Mouse (Mus musculus): ENCODE results near the gene Selenom. TPM values are rescaled to one million over a fixed set of nuclear protein-coding genes. Genes with fewer than 3 reads are reported as not detected.

Gene Selenom
- polyA plus RNA-seq, 1 experiment = 24.5 TPM

DNA sequence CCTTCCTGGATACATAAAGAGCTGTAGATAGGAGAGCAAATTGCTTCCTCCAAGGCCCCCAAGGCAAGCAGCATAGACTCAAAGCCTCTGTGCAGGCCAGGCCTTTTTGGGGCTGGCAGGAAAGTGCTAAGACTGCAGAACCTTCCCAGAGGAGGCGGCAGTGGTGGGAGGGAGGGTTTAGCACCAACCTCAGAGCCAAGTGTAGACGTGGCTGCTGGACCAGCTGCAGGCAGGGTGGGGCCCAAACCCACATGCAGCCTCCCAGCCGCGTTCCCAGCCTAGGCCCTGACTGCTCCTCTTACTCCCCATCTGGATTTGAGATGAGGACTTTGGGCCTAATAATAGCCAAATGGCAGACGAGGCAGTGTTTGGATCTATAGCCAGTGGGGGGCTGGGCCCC is 28.5 kb downstream of the Selenom start:
- no peak overlapping the region for H3K27ac ChIP-seq (ENCODE audit: insufficient read depth, low read depth, low read length)
- H3K4me3 ChIP-seq (ENCODE audit: insufficient read depth, low read length) = no peak overlapping the region
- TF ChIP-seq CTCF (IDR thresholded peaks at IDR 0.05; ENCODE audit: low read depth, low read length) = no peak
- no peak for TF ChIP-seq POLR2A (IDR thresholded peaks at IDR 0.05; ENCODE audit: borderline replicate concordance, low read depth, low read length)
- peaks cover 16% of the 10 kb centered on the region for H3K4me1 ChIP-seq (ENCODE audit: control insufficient read depth, insufficient read depth, low read length)

DNA sequence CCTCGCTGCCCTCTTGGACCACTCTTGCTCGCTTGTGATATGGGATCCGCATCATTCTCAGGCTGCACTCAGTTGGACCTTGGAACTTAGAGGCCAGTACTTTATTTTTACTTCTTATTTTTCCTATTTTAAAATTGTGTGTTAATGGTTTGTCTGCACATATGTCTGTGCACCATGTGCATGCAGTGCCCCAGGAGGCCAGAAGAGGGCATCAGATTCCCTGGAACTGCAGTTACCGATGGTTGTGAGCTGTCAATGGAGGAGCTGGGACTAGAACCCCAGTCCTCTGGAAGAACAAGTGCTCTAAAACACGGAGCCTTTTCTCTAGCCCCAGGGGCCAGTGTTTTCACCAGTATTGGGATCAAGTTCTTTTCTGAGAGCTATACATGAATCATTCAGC is 29.9 kb downstream of the Selenom start:
- peaks cover 14% of the 10 kb centered on the region for H3K4me1 ChIP-seq (ENCODE audit: control insufficient read depth, insufficient read depth, low read length)
- H3K27ac ChIP-seq (ENCODE audit: insufficient read depth, low read depth, low read length) = no peak overlapping the region
- H3K4me3 ChIP-seq (ENCODE audit: insufficient read depth, low read length) = no peak overlapping the region
- no peak for TF ChIP-seq CTCF (IDR thresholded peaks at IDR 0.05; ENCODE audit: low read depth, low read length)
- no peak for TF ChIP-seq POLR2A (IDR thresholded peaks at IDR 0.05; ENCODE audit: borderline replicate concordance, low read depth, low read length)

DNA sequence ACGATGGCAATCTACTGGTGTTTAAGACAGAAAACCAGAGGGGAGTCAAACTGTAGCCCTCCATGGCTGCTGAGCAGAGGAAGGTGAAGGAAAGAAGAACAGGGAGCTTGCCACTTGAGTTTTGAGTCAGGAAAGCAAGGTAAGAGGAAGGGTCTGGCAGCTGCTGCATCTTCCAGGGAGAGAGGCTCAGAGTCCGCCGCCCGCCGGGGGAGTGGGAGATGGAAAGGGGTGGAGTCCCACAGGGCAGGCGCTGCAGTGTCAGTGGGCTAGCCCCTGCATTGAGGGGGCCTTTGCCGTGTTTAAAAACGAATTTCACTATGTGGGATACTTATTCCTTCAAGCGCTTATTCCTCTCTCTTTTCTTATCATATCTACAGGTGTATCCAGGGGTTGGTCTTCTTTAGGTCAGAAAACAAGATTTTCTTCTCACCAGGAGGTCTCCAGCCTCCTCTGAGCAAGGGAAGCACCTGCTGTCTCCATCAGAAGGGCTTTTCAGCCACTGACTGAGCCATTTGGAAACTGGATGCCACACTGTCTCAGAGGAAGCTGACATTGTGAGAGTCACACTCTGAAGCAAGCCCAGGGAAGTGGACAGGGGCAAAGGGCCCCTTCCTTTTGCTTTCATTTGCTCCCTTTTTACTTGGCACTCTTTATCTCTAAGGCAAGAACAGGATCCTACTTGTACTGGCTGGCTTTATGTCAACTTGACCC is 31.2 kb downstream of the Selenom start:
- no peak for TF ChIP-seq CTCF (IDR thresholded peaks at IDR 0.05; ENCODE audit: low read depth, low read length)
- TF ChIP-seq POLR2A (IDR thresholded peaks at IDR 0.05; ENCODE audit: borderline replicate concordance, low read depth, low read length) = no peak
- Histone ChIP-seq H3K4me3 (ENCODE audit: insufficient read depth, low read length) (no peak overlapping the region), H3K4me1 (ENCODE audit: control insufficient read depth, insufficient read depth, low read length) (peaks cover 14% of the 10 kb centered on the region), H3K27ac (ENCODE audit: insufficient read depth, low read depth, low read length) (no peak overlapping the region)

DNA sequence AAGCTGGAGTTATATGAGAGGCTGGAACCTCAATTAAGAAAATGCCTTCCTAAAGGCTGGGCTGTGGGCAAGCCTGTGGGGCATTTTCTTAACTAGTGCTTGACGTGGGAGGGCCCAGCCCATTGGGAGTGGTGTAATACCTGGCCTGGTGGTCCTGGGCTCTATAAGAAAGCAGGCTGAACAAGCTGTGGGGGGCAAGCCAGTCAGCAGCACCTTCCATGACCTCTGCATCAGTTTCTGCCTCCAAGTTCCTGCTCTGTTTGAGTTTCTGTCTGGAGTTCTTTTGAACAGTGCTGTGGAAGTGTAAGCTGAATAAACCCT is 31.7 kb downstream of the Selenom start:
- TF ChIP-seq CTCF (IDR thresholded peaks at IDR 0.05; ENCODE audit: low read depth, low read length) = no peak
- no peak for TF ChIP-seq POLR2A (IDR thresholded peaks at IDR 0.05; ENCODE audit: borderline replicate concordance, low read depth, low read length)
- no peak overlapping the region for H3K27ac ChIP-seq (ENCODE audit: insufficient read depth, low read depth, low read length)
- peaks cover 14% of the 10 kb centered on the region for H3K4me1 ChIP-seq (ENCODE audit: control insufficient read depth, insufficient read depth, low read length)

DNA sequence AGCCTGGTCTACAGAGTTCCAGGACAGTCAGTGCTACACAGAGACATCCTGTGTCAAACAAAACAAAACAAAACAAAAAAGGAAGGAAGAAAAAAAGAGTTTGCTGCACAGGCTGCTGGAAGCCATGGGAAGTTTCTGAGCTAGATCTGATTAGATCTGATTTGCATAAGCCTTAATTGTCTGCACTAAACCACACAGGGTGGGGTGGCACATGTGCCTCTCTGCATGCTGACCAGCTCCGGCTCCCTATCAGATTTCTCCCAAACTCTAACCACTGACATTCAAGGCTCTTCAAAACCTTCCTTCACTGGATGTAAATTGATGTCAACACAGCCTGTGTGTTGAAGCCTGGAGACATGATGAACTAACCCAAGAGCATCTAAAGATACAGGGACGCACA is 32.6 kb downstream of the Selenom start:
- no peak overlapping the region for H3K4me3 ChIP-seq (ENCODE audit: insufficient read depth, low read length)
- peaks cover 14% of the 10 kb centered on the region for H3K4me1 ChIP-seq (ENCODE audit: control insufficient read depth, insufficient read depth, low read length)
- TF ChIP-seq CTCF (IDR thresholded peaks at IDR 0.05; ENCODE audit: low read depth, low read length) (no peak), POLR2A (IDR thresholded peaks at IDR 0.05; ENCODE audit: borderline replicate concordance, low read depth, low read length) (no peak)
- H3K27ac ChIP-seq (ENCODE audit: insufficient read depth, low read depth, low read length) = no peak overlapping the region

More for the DNA sequence above, 31.7 kb downstream of the Selenom start:
- H3K4me3 ChIP-seq (ENCODE audit: insufficient read depth, low read length) = no peak overlapping the region

DNA sequence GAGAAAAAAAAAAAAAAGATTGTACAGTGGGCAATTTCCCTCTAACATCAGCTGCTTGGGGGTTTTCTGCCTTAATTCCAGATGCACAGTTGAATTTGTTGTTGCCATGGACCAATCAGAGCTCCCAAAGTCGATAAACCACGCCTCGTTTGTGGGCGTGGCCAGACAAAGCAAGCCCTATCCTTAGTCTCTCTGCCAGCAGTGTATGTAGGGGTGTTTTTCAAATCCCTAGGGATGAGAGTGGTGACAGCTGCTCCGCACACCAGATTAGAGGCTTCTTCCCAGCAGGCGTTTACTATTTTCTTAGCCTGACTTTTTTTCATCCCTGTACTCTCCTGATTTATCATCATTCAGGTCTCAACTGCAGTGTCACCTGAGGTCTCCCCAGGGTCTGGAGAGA is 33.5 kb downstream of the Selenom start:
- Histone ChIP-seq H3K4me1 (ENCODE audit: control insufficient read depth, insufficient read depth, low read length) (peaks cover 14% of the 10 kb centered on the region), H3K27ac (ENCODE audit: insufficient read depth, low read depth, low read length) (no peak overlapping the region), H3K4me3 (ENCODE audit: insufficient read depth, low read length) (no peak overlapping the region)
- TF ChIP-seq CTCF (IDR thresholded peaks at IDR 0.05; ENCODE audit: low read depth, low read length) = no peak
- no peak for TF ChIP-seq POLR2A (IDR thresholded peaks at IDR 0.05; ENCODE audit: borderline replicate concordance, low read depth, low read length)

DNA sequence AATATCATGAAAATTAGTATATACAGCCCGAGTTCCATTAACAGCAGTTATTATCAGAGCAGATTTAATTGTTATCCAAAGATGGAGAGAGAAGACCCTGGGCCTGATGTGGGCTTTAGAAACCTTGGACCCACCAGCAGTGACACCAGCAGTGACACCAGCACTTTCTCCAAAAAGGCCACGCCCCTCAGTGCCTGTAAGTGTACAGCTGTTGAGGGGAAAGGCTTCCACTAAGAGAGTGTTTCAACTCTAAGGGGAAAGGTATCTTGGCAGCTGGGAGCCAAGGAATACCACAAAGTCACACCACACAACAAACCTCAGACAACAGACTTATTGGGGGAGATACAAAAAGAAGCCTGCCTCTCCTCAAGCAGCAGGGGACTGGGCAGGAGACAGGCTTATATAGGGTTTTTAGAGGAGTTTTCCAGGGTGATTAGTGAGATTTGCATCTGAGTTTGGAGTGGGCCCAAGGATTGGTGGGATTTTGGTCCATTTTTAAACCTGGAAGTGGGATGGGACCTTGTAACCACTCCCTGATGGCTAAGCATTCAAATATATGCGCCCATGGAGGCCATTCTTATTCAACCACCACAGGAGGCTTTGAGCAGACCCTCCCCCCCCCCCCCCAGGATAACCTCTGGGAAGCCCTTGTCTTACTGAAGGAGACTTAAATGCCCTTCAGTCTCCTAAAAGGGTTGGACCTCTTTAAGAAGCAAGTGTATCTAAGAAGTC is 34.2 kb downstream of the Selenom start:
- TF ChIP-seq POLR2A (IDR thresholded peaks at IDR 0.05; ENCODE audit: borderline replicate concordance, low read depth, low read length) = no peak
- TF ChIP-seq CTCF (IDR thresholded peaks at IDR 0.05; ENCODE audit: low read depth, low read length) = no peak
- Histone ChIP-seq H3K4me1 (ENCODE audit: control insufficient read depth, insufficient read depth, low read length) (peaks cover 14% of the 10 kb centered on the region), H3K4me3 (ENCODE audit: insufficient read depth, low read length) (no peak overlapping the region), H3K27ac (ENCODE audit: insufficient read depth, low read depth, low read length) (no peak overlapping the region)

DNA sequence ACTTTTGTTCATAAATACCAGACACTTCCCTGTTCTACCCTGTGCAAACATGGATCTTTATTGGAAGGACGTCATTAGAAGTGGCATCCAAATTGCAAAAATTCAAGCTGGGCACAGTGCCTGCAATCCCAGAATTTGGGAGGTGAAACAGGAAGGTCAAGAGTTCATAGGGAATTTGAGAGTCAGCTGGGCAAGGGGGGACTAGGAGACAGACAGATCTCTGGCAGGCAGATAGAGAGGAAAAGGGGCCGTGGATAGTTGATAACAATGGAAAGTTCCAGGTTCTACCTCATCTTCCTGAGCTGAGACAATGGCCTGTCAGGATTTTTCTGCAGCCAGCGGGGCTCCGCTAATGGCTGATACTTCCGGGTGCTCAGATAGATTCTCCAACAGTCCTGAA is 35.3 kb downstream of the Selenom start:
- TF ChIP-seq POLR2A (IDR thresholded peaks at IDR 0.05; ENCODE audit: borderline replicate concordance, low read depth, low read length) (no peak), CTCF (IDR thresholded peaks at IDR 0.05; ENCODE audit: low read depth, low read length) (no peak)
- Histone ChIP-seq H3K27ac (ENCODE audit: insufficient read depth, low read depth, low read length) (no peak overlapping the region), H3K4me3 (ENCODE audit: insufficient read depth, low read length) (no peak overlapping the region), H3K4me1 (ENCODE audit: control insufficient read depth, insufficient read depth, low read length) (peaks cover 14% of the 10 kb centered on the region)

DNA sequence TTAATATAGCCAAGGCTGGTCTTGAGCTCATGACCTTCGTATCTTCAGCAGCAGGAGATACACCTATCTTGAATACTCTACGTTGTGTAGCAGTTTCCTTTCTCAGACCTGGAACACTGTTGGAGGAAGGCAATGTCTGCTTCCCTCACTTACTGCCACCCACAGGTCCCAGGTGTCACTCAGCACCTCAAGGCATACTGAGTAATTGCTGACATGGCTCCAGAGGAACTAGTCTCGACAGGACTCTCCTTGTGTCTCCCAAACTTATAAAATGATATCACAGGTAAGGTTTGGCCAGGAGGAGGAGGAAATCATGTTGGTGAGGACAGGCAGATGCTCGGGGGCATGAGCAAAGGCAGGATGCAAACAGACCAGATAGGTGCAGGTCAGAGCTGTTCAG is 40.5 kb downstream of the Selenom start:
- no peak for TF ChIP-seq CTCF (IDR thresholded peaks at IDR 0.05; ENCODE audit: low read depth, low read length)
- no peak for TF ChIP-seq POLR2A (IDR thresholded peaks at IDR 0.05; ENCODE audit: borderline replicate concordance, low read depth, low read length)
- Histone ChIP-seq H3K27ac (ENCODE audit: insufficient read depth, low read depth, low read length) (no peak overlapping the region), H3K4me3 (ENCODE audit: insufficient read depth, low read length) (no peak overlapping the region), H3K4me1 (ENCODE audit: control insufficient read depth, insufficient read depth, low read length) (0 out of 2 replicates have a peak, but pooled peaks cover 2% of the 10 kb centered on the region)

DNA sequence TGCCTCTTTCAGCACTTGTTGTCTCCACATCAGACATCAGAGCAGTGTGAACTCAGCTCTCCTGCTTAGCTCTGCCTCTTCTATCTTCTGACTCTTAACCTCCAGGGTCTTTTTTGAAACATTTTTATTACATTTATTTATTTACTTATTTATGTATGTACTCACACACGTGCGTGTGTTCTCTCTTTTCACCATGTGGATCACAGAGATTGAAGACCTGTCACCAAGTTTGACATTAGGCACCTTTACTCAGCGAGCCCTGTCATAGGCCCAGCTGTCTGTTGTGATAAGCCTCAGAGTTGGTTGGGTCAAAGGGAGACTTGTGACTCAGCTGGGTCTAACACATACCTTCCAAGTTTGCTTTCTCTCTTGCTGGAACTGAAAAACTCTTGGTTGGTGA is 43.4 kb downstream of the Selenom start:
- TF ChIP-seq POLR2A (IDR thresholded peaks at IDR 0.05; ENCODE audit: borderline replicate concordance, low read depth, low read length) = no peak
- Histone ChIP-seq H3K4me3 (ENCODE audit: insufficient read depth, low read length) (no peak overlapping the region), H3K27ac (ENCODE audit: insufficient read depth, low read depth, low read length) (no peak overlapping the region), H3K4me1 (ENCODE audit: control insufficient read depth, insufficient read depth, low read length) (0 out of 2 replicates have a peak, but pooled peaks cover 3% of the 10 kb centered on the region)
